Mouse (Mus musculus) B cell, adult 2 months (primary cell): ENCODE results near the gene Scimp.
A peak's percentile ranks its signal among the peaks of the same experiment; 100 is the strongest.
"Not testable (repeated sequence)": the region's sequence is repeated elsewhere in the genome, so short reads cannot be mapped to it uniquely, and the experiment has no call there.

Source experiments
- DNase-seq, 2 experiments: peaks; one replicate each; pipeline ENCODE4 v3.0.0; 2022

Scimp gene

DNA sequence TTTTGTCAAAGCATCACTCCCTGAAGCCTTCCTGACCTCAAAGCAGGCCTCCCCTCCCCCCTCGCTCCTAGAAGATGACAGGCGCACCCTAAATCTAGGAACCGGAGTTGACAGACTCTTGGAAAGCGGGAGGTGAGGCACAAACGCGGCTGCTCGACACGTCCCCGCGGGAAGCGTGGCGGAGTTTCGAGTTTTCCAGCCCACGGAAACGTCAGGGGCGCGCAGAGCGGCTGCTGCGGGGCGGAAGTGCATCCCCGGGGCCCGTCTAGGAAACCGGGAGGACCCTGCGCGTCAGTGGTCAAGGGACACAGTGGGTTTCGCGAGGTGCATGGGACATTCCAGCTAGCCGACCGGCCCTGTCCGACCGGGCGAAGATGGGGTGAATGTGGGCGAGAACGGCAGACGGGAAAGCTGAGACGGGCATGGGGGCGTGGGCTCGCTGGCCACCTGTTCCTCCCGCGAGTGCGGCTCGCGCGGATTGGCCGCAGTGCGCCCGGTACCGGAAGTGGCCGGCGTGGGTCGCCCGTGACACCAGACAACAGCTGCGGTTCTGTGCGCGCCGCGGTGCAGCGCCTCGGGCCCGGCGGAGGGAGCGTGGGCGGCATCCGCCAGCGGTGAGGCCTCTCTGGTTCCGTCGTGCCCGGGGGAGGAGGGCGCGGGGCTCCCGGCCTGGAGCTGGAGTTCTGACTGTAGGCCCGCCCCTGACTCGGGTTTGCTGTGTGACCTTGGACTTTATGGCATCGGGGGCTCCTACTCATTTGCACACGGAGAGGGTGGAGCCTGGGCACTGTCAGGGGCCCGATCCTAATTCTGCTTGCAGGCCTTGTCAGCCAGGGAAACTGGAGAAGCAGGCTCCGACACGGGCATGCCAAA, 48.2 kb downstream of the Scimp start, which contains the start of gene Zfp3:
Zfp3 (plus strand) TSS at position 274 of the 873 bp plus-strand sequence.
- DNase-seq: peak; percentile 83 to 86

DNA sequence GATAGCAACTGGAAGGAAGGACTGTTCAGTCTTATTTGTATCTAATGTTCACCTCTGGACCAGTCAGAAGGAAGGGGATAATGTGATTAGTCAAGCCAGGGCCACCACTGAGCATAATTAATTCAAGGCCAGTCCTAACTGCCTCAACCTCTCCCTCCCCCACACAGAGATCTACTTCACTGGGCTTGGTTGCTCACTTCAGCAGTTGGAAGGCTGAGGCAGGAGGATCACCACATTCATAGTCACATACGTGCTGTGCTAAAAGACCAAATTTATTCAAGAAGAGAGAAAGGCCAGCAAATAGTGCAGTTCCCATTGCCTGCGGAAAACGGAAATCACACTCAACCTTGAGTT, 48.8 kb downstream of the Scimp start:
- DNase-seq: no peak

DNA sequence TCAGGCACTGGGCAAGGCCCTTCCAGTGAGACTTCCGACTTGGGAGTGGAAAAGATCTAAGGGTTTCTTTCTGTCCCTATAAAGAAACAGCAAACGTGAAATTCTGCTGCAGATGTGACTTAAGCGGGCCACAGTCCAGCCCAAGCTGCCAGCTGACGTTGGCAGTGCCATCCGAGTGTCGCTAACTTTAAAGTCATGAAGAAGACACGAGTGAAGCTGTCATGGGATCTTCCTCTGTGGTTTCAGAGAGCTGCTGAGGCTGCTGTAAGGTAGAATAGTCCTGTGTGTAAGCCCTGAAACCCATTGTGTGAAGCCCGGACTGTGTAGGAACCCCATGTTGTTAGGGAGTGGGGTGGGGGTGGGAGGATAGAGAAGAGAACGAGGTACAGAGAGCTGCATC, 49.7 kb downstream of the Scimp start:
- no peak for DNase-seq

DNA sequence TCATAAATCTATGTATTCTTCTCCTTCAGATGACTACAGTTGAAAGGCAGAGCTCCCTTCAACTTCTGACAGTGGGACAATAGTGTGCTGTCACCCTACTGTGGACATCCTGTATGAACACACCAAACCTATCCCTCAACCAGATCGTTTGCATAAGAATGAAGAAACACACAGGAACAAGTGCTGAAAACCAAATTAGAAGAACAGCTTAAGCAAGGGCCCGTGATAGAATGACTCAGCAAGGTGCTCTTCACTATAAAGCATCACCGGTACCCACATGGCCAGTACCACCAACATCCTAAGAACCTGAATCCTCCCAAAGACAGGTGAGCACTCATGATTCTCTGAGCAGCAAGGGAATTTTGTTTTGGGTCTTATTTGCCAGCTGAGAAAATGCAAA, 51.9 kb downstream of the Scimp start:
- DNase-seq: not testable (repeated sequence)

DNA sequence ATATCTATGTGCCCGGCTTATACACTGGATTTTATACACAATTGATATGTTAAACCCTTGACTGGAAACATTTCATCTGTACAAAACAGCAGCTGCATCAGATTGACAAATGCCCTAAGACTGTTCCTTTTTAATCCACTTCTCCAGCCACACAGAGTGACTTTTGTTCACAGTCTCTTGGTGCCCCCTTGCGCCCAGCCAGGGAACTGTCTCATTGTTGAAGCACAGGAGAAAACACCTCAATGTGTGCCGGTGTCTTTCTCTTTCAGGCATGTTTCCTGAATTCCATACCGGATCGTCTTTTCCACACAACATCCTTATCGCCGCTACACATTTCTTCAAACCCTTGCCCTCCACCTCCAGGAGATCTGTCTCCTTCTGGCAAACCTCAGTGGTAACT, 56.7 kb downstream of the Scimp start:
- DNase-seq: peak; percentile 90 to 92

DNA sequence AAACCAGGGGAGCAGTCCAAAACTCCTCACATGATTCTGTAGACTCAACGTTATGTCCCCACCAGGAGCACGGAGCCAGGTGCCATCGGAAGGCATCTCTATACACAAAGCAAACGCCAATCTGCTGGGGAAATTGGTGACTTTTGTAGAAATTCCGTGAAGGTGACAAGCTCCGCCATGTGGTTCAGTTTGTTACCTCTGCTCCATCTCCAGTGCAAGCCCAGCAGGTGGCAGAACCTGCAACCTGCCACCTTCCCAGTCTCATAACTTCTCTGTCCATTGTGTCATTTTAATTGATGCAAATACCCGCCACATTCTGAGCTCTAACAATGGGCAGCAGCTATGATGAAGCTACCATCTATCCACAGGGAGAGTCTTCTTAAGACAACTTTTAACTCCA, 57.4 kb downstream of the Scimp start:
- DNase-seq: no peak

DNA sequence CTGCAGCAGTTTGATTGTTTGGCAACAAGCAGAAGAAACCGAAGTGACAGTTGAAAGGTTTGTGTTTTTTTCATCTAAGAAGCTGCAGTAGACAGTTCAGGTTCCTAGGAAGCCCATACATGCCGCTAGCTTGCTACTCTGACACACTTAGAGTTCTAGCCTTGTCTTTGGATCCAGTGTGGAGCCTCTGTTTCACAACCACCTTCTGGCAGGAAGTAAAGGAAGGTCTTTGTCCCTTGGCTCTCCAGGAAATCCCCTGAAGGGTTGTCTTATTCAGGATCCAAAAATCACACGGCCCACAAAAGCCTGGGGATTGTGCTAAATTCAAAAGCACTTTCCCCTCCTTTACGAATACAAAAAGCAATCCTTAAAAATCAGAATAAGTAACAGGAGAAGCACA, 57.9 kb downstream of the Scimp start:
- no peak for DNase-seq

DNA sequence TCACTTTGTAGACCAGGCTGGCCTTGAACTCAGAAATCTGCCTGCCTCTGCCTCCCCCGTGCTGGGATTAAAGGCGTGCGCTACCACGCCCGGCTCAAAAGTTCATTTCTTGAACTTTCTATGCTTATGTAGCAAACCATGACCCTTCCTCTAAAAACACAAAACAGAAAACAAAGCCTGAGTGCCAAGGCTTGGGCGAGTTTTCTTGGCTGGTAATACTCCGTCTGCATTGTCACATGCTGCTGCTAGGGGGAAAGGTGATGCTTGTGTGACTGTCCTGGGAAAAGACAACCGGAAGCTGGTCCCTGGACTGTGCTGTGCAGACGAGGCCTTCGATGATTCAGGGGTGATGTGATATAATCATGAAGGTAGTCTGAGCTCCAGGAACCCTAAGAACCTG, 59.2 kb downstream of the Scimp start:
- no peak for DNase-seq

DNA sequence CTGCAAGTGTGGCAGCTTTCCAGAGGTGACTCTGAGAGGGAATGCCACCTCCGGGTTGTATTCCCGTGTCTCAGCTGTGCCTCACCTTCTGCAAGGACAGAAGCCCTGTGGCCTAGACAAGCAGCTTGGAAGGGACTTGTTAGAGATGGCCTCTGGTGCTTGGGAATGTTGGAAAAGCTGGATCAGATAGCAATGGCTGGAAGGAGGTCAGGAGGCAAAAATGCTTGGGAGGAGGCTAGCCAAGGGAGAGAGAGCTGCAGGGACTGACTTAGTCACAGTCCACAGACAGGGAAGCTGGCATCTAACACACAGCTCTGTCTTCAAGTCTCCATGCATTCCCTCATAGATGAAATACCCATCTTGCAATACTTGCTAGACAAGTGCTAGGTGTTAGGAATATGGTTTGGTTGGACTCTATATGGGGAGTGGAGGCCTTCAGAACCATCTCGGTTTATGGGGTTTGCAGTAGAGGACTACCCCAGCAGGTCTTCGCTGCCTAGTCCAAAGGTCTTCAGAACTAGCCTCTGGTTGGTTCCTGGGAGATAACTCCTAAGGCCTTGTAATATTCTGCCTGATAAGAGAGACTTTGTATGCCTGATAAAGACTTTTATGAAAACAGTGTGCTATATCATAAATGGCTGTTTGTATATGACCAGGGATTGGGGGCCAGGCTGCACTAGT, 59.9 kb downstream of the Scimp start:
- no peak for DNase-seq

DNA sequence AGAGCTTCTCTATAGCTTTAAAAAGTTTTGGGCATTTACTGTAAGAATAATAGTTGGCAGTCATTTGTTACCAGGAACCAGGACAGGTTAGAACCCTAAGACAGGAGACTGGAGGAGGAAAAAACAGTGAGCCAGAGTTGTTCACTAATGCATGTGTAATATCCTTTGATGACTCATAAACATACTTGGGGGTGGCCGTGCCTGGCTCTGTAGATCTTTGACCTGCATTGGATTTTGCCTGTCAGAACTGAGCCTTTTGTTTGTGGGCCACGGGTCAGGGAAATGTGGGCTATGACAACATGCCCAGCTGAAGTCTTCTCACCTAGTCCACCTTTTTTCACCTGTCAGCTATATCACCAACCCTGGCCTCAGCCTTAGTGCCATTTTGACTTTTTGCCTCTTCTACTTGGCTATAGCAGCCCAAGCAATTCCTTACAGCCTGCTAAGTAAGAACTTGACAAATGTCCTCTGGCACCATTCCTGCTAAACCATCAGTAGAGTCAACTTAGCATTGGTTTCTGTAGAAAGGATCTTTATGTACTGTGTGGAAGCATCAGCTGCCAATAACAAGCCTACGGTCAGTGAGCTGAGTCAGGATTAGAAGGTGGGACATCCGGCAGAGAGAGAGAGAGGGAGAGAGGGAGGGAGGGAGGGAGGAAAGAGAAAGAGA, 64.4 kb downstream of the Scimp start:
- no peak for DNase-seq

DNA sequence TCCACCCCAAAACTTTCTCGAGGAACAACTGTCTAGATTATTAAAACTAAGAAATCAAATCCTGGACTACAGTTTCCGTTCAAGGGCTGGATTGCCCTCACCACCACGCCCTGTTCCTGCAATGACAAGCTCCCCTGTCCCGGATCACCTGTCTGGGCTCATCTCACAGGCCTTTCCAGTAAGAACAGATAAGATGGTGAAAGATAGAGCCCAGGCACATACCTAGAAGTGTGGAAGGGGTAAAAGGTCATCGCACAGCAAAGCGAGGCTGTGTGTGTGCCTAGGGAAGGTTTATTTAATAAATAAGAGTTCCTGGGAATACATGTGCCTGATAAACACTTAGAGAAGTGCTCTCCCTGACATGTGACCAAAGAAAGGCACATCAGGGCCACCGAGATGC, 66.8 kb downstream of the Scimp start:
- no peak for DNase-seq

DNA sequence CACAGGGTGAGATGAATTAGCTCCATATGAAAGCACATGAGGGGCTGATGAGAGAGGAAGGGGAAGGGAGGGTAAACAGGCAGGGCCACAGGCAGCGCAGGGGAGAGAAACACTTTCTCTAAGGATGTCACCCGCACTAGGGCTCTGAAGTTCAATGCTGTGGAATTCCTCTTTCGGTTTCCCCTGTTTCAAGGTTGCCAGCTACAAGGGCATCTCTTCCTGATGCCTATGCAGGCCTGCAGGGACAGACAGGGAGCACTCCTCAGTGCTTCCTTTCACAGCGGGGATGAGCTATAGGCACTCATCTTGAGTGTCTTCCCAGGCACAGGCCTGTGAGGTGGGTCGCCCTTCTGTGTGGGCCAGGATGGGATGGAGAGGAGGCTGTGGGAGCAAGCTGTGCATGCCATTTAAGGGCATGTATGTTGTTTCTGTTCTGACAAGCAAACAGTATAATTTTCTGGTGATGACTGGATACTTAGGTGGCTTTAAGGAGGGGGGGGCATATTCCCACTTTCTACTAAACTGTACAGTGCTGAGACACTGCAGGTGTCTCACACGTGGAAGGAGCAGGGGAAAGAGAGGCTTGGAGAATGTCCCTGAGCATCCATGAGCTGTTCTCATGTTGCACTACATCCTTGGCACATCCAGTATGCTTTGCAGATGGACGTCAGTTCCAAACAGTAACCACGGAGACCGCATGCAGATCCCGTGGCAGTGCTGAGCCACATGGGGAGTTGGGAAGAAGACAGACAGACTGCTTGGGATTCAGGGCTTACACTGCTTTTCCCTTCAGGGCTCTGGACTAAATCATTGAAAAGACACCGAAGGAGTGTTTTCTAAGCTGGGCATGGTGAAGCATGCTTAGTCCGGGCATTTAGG, 69.6 kb downstream of the Scimp start:
- DNase-seq: no peak

DNA sequence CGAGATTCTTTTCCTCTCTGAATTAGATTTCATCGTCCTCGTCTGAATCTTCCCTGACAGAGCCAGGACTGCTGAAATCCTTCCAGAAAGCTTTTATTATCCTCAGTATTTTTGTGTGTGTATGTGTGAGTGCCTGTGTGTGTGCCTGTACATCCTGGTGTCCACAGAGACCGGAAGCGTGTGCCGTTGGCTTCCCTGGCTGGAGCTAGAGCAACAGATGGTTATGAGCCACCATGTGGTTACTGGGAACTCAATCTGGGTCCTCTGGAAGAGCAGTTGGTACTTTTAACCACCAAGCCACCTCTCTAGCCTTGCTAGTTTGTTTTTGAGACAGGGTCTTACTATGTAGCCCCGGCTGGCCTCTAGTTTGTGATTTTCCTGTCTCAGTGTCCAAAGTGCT, 70.3 kb downstream of the Scimp start:
- DNase-seq: no peak

DNA sequence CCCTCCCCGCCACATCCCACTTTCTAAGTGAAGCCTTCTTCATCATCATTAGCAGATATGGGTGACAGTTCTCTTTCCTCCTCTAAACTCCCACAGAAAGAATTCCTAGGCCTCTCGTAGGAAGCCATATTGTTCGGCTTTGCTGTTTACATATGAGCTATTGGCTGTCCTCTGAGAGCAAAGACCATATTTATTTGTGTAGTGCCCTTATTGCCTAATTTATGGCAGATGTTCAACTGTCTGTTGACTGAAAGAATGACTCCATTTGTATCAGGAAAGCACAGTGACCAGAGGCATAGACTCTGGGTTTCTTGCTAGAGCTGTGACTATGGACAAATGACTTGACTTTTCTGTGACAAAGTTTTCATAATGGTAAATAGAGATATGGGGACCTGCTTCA, 70.8 kb downstream of the Scimp start:
- DNase-seq: no peak
